Mouse (Mus musculus) cerebellum, adult 2 months (tissue): Measurements from ENCODE around the gene Olfr564. TPM values are rescaled to one million over a fixed set of nuclear protein-coding genes. Genes with fewer than 3 reads are reported as not detected.

Experiments
- DNase-seq, 2 experiments: peaks; one replicate each; pipeline ENCODE4 v3.0.0; 2021
- H3K27ac ChIP-seq: fragments of 200-500 bp; 2 replicates; pipeline ENCODE4 v1.5.1; 2012; ENCODE audit warnings: low read length, control low read depth, inconsistent platforms; ENCODE audit not compliant: insufficient read depth
- H3K27me3 ChIP-seq: fragments of 200-500 bp; 2 replicates; pipeline ENCODE4 v1.6.1; 2012; ENCODE audit warnings: inconsistent platforms, mild to moderate bottlenecking, low read length, moderate library complexity; ENCODE audit not compliant: control insufficient read depth, insufficient read depth
- H3K4me1 ChIP-seq: fragments of 200-500 bp; 2 replicates; pipeline ENCODE4 v1.6.1; 2011; ENCODE audit warnings: low read length; ENCODE audit not compliant: control insufficient read depth, insufficient read depth
- H3K4me3 ChIP-seq: fragments of 200-500 bp; replicated peaks from 2 replicates; pipeline ENCODE3; 2011; ENCODE audit warnings: mild to moderate bottlenecking, low read depth, low read length, control low read depth; ENCODE audit not compliant: insufficient read depth
- CTCF ChIP-seq: fragments of 200-500 bp; IDR thresholded peaks from 2 replicates; pipeline ENCODE4 v1.5.1; 2011; ENCODE audit warnings: low read depth, mild to moderate bottlenecking, control low read depth, low read length, moderate library complexity, borderline replicate concordance; ENCODE audit not compliant: insufficient read depth
- POLR2A ChIP-seq: fragments of 200-500 bp; IDR thresholded peaks from 2 replicates; pipeline ENCODE4 v1.6.1; 2011; ENCODE audit warnings: low read length, control low read depth, borderline replicate concordance; ENCODE audit not compliant: insufficient read depth
- WGBS: fragments of 180-500 bp; shearing (Covaris S2); methylation state at CpG from one replicate; pipeline ENCODE4 v1.1.7; 2018; 5-methylcytosine and 5-hydroxymethylcytosine counted together
- polyA plus RNA-seq: library from polyadenylated mRNA; depleted of rRNA; stranded (reverse); fragments of >200 nt; gene quantifications from 2 replicates; pipeline ENCODE4 v1.2.3, GENCODE M21; 2012; rRNA removed

Olfr564 gene
- polyA plus RNA-seq: not detected in 2 replicates

GRCm38 (mm10) chr7:102803180-102803579 lies at the start of gene Olfr564:
Gene Olfr564, plus strand, starts transcription at chr7:102803480.
- no peaks in the 10 kb centered on the region for H3K27me3 ChIP-seq
- no peak within 1 kb of the TSS for H3K27ac ChIP-seq
- TF ChIP-seq CTCF: no peak
- TF ChIP-seq POLR2A: no peak
- DNase-seq: no peak
- no peaks in the 10 kb centered on the region for H3K4me1 ChIP-seq
- H3K4me3 ChIP-seq: no peak within 1 kb of the TSS

GRCm38 (mm10) chr7:102759266-102759665 lies 44.0 kb upstream of the Olfr564 start, which contains the start of the genes Olfr560 and Olfr78:
Gene Olfr560, minus strand, starts transcription at chr7:102759366.
Gene Olfr78, minus strand, starts transcription at chr7:102759471.
- no peak for DNase-seq
- 72% methylated on average over 4 of the region's 4 CpGs for WGBS
- Histone ChIP-seq H3K4me3 (no peak within 1 kb of the TSS), H3K27me3 (no peaks in the 10 kb centered on the region), H3K4me1 (no peaks in the 10 kb centered on the region), H3K27ac (no peak within 1 kb of the TSS)
- TF ChIP-seq POLR2A: no peak
- no peak for TF ChIP-seq CTCF

GRCm38 (mm10) chr7:102770921-102771320 lies 32.4 kb upstream of the Olfr564 start, which contains the start of gene Olfr561:
Gene Olfr561, plus strand, starts transcription at chr7:102771221.
- WGBS: 68% methylated on average over 2 of the region's 2 CpGs
- TF ChIP-seq CTCF (no peak), POLR2A (no peak)
- no peak within 1 kb of the TSS for H3K4me3 ChIP-seq
- no peaks in the 10 kb centered on the region for H3K4me1 ChIP-seq
- DNase-seq: no peak
- no peaks in the 10 kb centered on the region for H3K27me3 ChIP-seq
- H3K27ac ChIP-seq: no peak within 1 kb of the TSS

Other genes starting within 250 kb of the Olfr564 start
- gene Trim21, start 238.0 kb upstream of the Olfr564 start, polyA plus RNA-seq: 1.8 and 2.2 TPM in 2 replicates
- gene Olfr550, start 232.0 kb upstream of the Olfr564 start, polyA plus RNA-seq: not detected in 2 replicates
- not detected in 2 replicates for gene Olfr551, start 211.6 kb upstream of the Olfr564 start, polyA plus RNA-seq
- not detected in 2 replicates for gene Olfr552, start 205.7 kb upstream of the Olfr564 start, polyA plus RNA-seq
- not detected in 2 replicates for gene Olfr553, start 185.3 kb upstream of the Olfr564 start, polyA plus RNA-seq
- not detected in 2 replicates for gene Olfr554, start 165.0 kb upstream of the Olfr564 start, polyA plus RNA-seq
- gene Olfr555, start 144.7 kb upstream of the Olfr564 start, polyA plus RNA-seq: not detected in 2 replicates
- not detected in 2 replicates for gene Olfr556, start 138.6 kb upstream of the Olfr564 start, polyA plus RNA-seq
- gene Trim68, start 116.2 kb upstream of the Olfr564 start, polyA plus RNA-seq: 7.2 and 7.8 TPM in 2 replicates
- gene Olfr557, start 107.6 kb upstream of the Olfr564 start, polyA plus RNA-seq: not detected in 2 replicates
- 0.49 and 0.52 TPM in 2 replicates for gene Olfr558, start 101.3 kb upstream of the Olfr564 start, polyA plus RNA-seq
- gene Olfr33, start 84.4 kb upstream of the Olfr564 start, polyA plus RNA-seq: not detected in 2 replicates
- not detected in 2 replicates for gene Olfr559, start 76.0 kb upstream of the Olfr564 start, polyA plus RNA-seq
- gene Olfr560, start 44.1 kb upstream of the Olfr564 start, polyA plus RNA-seq: 0.07 TPM in 1 of 2 replicates, not detected in the other
- gene Olfr78, start 44.0 kb upstream of the Olfr564 start, polyA plus RNA-seq: 0.51 and 0.75 TPM in 2 replicates
- not detected in 2 replicates for gene Olfr561, start 32.3 kb upstream of the Olfr564 start, polyA plus RNA-seq
- gene Olfr566, start 55.3 kb downstream of the Olfr564 start, polyA plus RNA-seq: not detected in 2 replicates
- gene Olfr568, start 73.6 kb downstream of the Olfr564 start, polyA plus RNA-seq: not detected in 2 replicates
- not detected in 2 replicates for gene Olfr569, start 87.4 kb downstream of the Olfr564 start, polyA plus RNA-seq
- gene Olfr570, start 91.1 kb downstream of the Olfr564 start, polyA plus RNA-seq: 0.19 TPM in 1 of 2 replicates, not detected in the other
- not detected in 2 replicates for gene Olfr571, start 114.1 kb downstream of the Olfr564 start, polyA plus RNA-seq
- not detected in 2 replicates for gene Olfr572, start 120.9 kb downstream of the Olfr564 start, polyA plus RNA-seq
- gene Olfr573-ps1, start 139.1 kb downstream of the Olfr564 start, polyA plus RNA-seq: not detected in 2 replicates
- gene Olfr574, start 145.0 kb downstream of the Olfr564 start, polyA plus RNA-seq: not detected in 2 replicates
- not detected in 2 replicates for gene Olfr575, start 155.3 kb downstream of the Olfr564 start, polyA plus RNA-seq
- gene Olfr576, start 159.2 kb downstream of the Olfr564 start, polyA plus RNA-seq: not detected in 2 replicates
- not detected in 2 replicates for gene Olfr577, start 172.5 kb downstream of the Olfr564 start, polyA plus RNA-seq
- not detected in 2 replicates for gene Olfr578, start 185.8 kb downstream of the Olfr564 start, polyA plus RNA-seq
- not detected in 2 replicates for gene Olfr582, start 234.5 kb downstream of the Olfr564 start, polyA plus RNA-seq
- not detected in 2 replicates for gene Olfr583, start 247.8 kb downstream of the Olfr564 start, polyA plus RNA-seq